Mouse (Mus musculus) heart, embryonic 10.5 days (tissue): Measurements from ENCODE around the gene Rec8. TPM values are rescaled to one million over a fixed set of nuclear protein-coding genes. Genes with fewer than 3 reads are reported as not detected.

Experiments used
- DNase-seq: peaks from one replicate; pipeline ENCODE4 v3.0.0-alpha.2; 2017; ENCODE audit warnings: low spot score
- H3K27ac ChIP-seq: fragments of 300-500 bp; sonication (generic); 2 replicates; pipeline ENCODE4 v1.5.1; 2016; ENCODE audit warnings: mild to moderate bottlenecking
- H3K27me3 ChIP-seq: fragments of 300-500 bp; sonication (generic); 2 replicates; pipeline ENCODE4 v1.6.1; 2016; ENCODE audit warnings: mild to moderate bottlenecking; ENCODE audit not compliant: poor library complexity, insufficient read depth, severe bottlenecking
- H3K36me3 ChIP-seq: fragments of 300-500 bp; sonication (generic); 2 replicates; pipeline ENCODE4 v1.6.1; 2016; ENCODE audit warnings: mild to moderate bottlenecking, moderate library complexity
- H3K4me1 ChIP-seq: fragments of 300-500 bp; sonication (generic); 2 replicates; pipeline ENCODE4 v1.6.1; 2016; ENCODE audit warnings: mild to moderate bottlenecking
- H3K4me3 ChIP-seq: fragments of 300-500 bp; sonication (generic); 2 replicates; pipeline ENCODE4 v1.5.1; 2016; ENCODE audit warnings: mild to moderate bottlenecking, moderate library complexity
- H3K9me3 ChIP-seq: fragments of 300-500 bp; sonication (generic); 2 replicates; pipeline ENCODE4 v1.6.1; 2016; ENCODE audit warnings: mild to moderate bottlenecking, moderate library complexity
- WGBS: fragments of 180-500 bp; shearing (Covaris S2); methylation state at CpG from one replicate; pipeline ENCODE4 v1.1.7; 2016; 5-methylcytosine and 5-hydroxymethylcytosine counted together
- polyA plus RNA-seq: library from polyadenylated mRNA; unstranded; fragments of >200 nt; fragmentation: Nextera tagmentation; extraction: Ambion mirVana; gene quantifications from 2 replicates; pipeline ENCODE4 v1.2.1, GENCODE M21; 2016

Gene Rec8
- polyA plus RNA-seq, 1 experiment from 2014 or later: 13.7 TPM

- no peaks in the 10 kb centered on the region for H3K9me3 ChIP-seq
- no peaks in the 10 kb centered on the region for H3K27me3 ChIP-seq
- peaks cover 22% of the 10 kb centered on the region for H3K4me1 ChIP-seq
- no peak for DNase-seq
- H3K36me3 ChIP-seq: peaks cover 84% of the 10 kb centered on the region
- WGBS: 4% methylated on average over 23 of the region's 23 CpGs
- peak overlapping the region; percentile 88 for H3K27ac ChIP-seq
- peak overlapping the region; percentile 84 for H3K4me3 ChIP-seq
These were observed 17.2 kb downstream of the Rec8 start for GRCm38 (mm10) chr14:55634874-55635522.

GRCm38 (mm10) chr14:55635523-55636007 is 17.7 kb downstream of the Rec8 start, which contains the start of gene Ipo4:
Gene Ipo4 (minus strand): TSS chr14:55635957.
- H3K27me3 ChIP-seq: no peaks in the 10 kb centered on the region
- DNase-seq: peak; percentile 97
- H3K27ac ChIP-seq: peak within 1 kb of the TSS; percentile 88
- peak within 1 kb of the TSS; percentile 84 for H3K4me3 ChIP-seq
- H3K4me1 ChIP-seq: peaks cover 22% of the 10 kb centered on the region
- no peaks in the 10 kb centered on the region for H3K9me3 ChIP-seq
- peaks cover 84% of the 10 kb centered on the region for H3K36me3 ChIP-seq
- WGBS: 1% methylated on average over 33 of the region's 33 CpGs

GRCm38 (mm10) chr14:55637795-55638194 is 20.0 kb downstream of the Rec8 start, which contains the start of gene Gm49378:
Gene Gm49378 (minus strand): TSS chr14:55637895.
- peaks cover 74% of the 10 kb centered on the region for H3K36me3 ChIP-seq
- H3K4me3 ChIP-seq: no peak within 1 kb of the TSS
- H3K4me1 ChIP-seq: peaks cover 27% of the 10 kb centered on the region
- H3K27ac ChIP-seq: no peak within 1 kb of the TSS
- DNase-seq: no peak
- no peaks in the 10 kb centered on the region for H3K27me3 ChIP-seq
- WGBS: 89% methylated on average over 9 of the region's 9 CpGs
- H3K9me3 ChIP-seq: no peaks in the 10 kb centered on the region

GRCm38 (mm10) chr14:55640816-55641215 is 23.0 kb downstream of the Rec8 start:
- Histone ChIP-seq H3K4me3 (no peak overlapping the region), H3K27me3 (no peaks in the 10 kb centered on the region), H3K9me3 (no peaks in the 10 kb centered on the region), H3K4me1 (peaks cover 25% of the 10 kb centered on the region), H3K27ac (no peak overlapping the region), H3K36me3 (peaks cover 61% of the 10 kb centered on the region)
- no peak for DNase-seq
- WGBS: 94% methylated on average over 14 of the region's 14 CpGs

GRCm38 (mm10) chr14:55641291-55641690 is 23.5 kb downstream of the Rec8 start:
- H3K27me3 ChIP-seq: no peaks in the 10 kb centered on the region
- H3K36me3 ChIP-seq: peaks cover 63% of the 10 kb centered on the region
- no peaks in the 10 kb centered on the region for H3K9me3 ChIP-seq
- DNase-seq: no peak
- H3K4me3 ChIP-seq: no peak overlapping the region
- 95% methylated on average over 13 of the region's 13 CpGs for WGBS
- H3K27ac ChIP-seq: no peak overlapping the region
- peaks cover 23% of the 10 kb centered on the region for H3K4me1 ChIP-seq

GRCm38 (mm10) chr14:55642679-55643059 is 24.8 kb downstream of the Rec8 start:
- peaks cover 20% of the 10 kb centered on the region for H3K4me1 ChIP-seq
- H3K4me3 ChIP-seq: peak overlapping the region; percentile 99
- peaks cover 58% of the 10 kb centered on the region for H3K36me3 ChIP-seq
- no peaks in the 10 kb centered on the region for H3K27me3 ChIP-seq
- no peak for DNase-seq
- 24% methylated on average over 8 of the region's 8 CpGs for WGBS
- no peaks in the 10 kb centered on the region for H3K9me3 ChIP-seq
- H3K27ac ChIP-seq: peak overlapping the region; percentile 100

GRCm38 (mm10) chr14:55643060-55643907 is 25.4 kb downstream of the Rec8 start, which contains the start of gene Tm9sf1:
Gene Tm9sf1 (minus strand): TSS chr14:55643806.
- H3K36me3 ChIP-seq: peaks cover 52% of the 10 kb centered on the region
- no peaks in the 10 kb centered on the region for H3K9me3 ChIP-seq
- no peaks in the 10 kb centered on the region for H3K27me3 ChIP-seq
- peaks cover 20% of the 10 kb centered on the region for H3K4me1 ChIP-seq
- H3K27ac ChIP-seq: peak within 1 kb of the TSS; percentile 100
- H3K4me3 ChIP-seq: peak within 1 kb of the TSS; percentile 99
- DNase-seq: peak; percentile 94
- under 1% methylated on average over 89 of the region's 89 CpGs for WGBS

GRCm38 (mm10) chr14:55644261-55644888 is 26.5 kb downstream of the Rec8 start:
- Histone ChIP-seq H3K36me3 (peaks cover 41% of the 10 kb centered on the region), H3K4me1 (peaks cover 20% of the 10 kb centered on the region), H3K4me3 (peak overlapping the region; percentile 99), H3K27ac (peak overlapping the region; percentile 100), H3K27me3 (no peaks in the 10 kb centered on the region), H3K9me3 (no peaks in the 10 kb centered on the region)
- 33% methylated on average over 17 of the region's 17 CpGs for WGBS
- no peak for DNase-seq

GRCm38 (mm10) chr14:55649884-55650283 is 32.0 kb downstream of the Rec8 start, which contains the start of gene Tssk4:
Gene Tssk4 (plus strand): TSS chr14:55650184.
- peaks cover 7% of the 10 kb centered on the region for H3K4me1 ChIP-seq
- H3K27me3 ChIP-seq: no peaks in the 10 kb centered on the region
- H3K9me3 ChIP-seq: no peaks in the 10 kb centered on the region
- DNase-seq: no peak
- 89% methylated on average over 2 of the region's 2 CpGs for WGBS
- H3K36me3 ChIP-seq: peaks cover 17% of the 10 kb centered on the region
- H3K4me3 ChIP-seq: no peak within 1 kb of the TSS
- H3K27ac ChIP-seq: no peak within 1 kb of the TSS

GRCm38 (mm10) chr14:55651528-55651927 is 33.7 kb downstream of the Rec8 start:
- H3K27ac ChIP-seq: no peak overlapping the region
- 72% methylated on average over 7 of the region's 7 CpGs for WGBS
- H3K9me3 ChIP-seq: no peaks in the 10 kb centered on the region
- no peaks in the 10 kb centered on the region for H3K4me1 ChIP-seq
- H3K36me3 ChIP-seq: peaks cover 7% of the 10 kb centered on the region
- no peaks in the 10 kb centered on the region for H3K27me3 ChIP-seq
- no peak overlapping the region for H3K4me3 ChIP-seq
- no peak for DNase-seq

GRCm38 (mm10) chr14:55656935-55657334 is 39.1 kb downstream of the Rec8 start:
- Histone ChIP-seq H3K27ac (peak overlapping the region; percentile 80), H3K9me3 (no peaks in the 10 kb centered on the region), H3K27me3 (no peaks in the 10 kb centered on the region), H3K36me3 (peaks cover 22% of the 10 kb centered on the region), H3K4me1 (peaks cover 12% of the 10 kb centered on the region; the same call in 1 of the 2 replicates), H3K4me3 (peak overlapping the region; percentile 12; the same call in 1 of the 2 replicates)
- DNase-seq: no peak
- WGBS: 60% methylated on average over 3 of the region's 3 CpGs

GRCm38 (mm10) chr14:55658011-55658410 is 40.2 kb downstream of the Rec8 start:
- peaks cover 32% of the 10 kb centered on the region for H3K36me3 ChIP-seq
- H3K27me3 ChIP-seq: no peaks in the 10 kb centered on the region
- no peak for DNase-seq
- peaks cover 12% of the 10 kb centered on the region; the same call in 1 of the 2 replicates for H3K4me1 ChIP-seq
- H3K4me3 ChIP-seq: no peak overlapping the region
- H3K9me3 ChIP-seq: no peaks in the 10 kb centered on the region
- 87% methylated on average over 5 of the region's 5 CpGs for WGBS
- peak overlapping the region; percentile 80 for H3K27ac ChIP-seq
